Mouse (Mus musculus): ENCODE measurements around the gene Erbb4.

GRCm38 (mm10) chr1:68830501-68831239 is 277.2 kb downstream of the Erbb4 start:
- TF ChIP-seq CTCF (IDR thresholded peaks at IDR 0.05; ENCODE audit: low read depth, low read length), result no peak
- TF ChIP-seq POLR2A (IDR thresholded peaks at IDR 0.05; ENCODE audit: borderline replicate concordance, low read depth, low read length), result no peak
